Mouse (Mus musculus) A20 (cell line): ENCODE measurements around the gene Cuzd1.

Source experiments
- DNase-seq: peaks from one replicate; pipeline ENCODE4 v3.0.0-alpha.2; 2011; ENCODE audit warnings: low read depth, low spot score

Cuzd1 gene

DNA sequence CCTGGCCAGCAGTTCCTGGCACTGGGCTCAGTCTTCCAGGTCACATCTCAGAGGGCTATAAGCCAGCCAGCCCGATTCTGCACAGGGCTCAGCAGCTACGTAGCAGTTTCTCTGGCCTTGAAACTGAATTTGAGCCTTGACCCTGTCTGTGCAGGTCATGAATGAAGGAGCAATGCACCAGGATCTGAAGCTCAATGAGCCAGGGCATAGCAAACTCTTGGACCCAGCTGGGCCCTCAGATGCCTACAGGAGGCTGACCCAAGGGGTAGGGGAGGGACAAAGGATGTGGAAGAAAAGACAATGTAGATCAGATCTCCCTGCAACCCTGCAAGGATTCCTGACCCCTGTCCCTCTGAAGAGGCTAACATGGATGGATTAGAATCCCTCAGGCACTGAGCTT, at the start of gene Cuzd1:
TSS of gene Cuzd1 (minus strand) at position 101 of the 400 bp plus-strand sequence.
- DNase-seq: no peak

DNA sequence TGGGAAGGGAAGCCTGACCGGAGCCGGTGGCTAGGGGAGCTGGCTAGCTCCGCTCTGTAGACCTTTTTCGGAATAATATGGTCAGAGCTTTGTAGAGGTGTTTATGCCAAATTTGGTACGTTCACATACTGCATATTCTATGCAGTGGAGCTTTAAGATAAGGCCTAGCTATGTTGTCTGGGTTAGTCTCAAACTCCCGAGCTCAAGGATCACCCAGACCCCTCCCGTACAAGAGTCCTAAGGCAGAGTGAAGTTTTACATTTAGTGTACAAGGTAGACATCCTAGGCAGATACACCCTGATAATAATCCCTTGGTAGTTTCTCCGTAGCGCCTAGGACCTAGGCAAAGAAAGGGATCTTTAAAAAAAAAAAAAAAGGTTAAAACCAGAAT, 49.4 kb upstream of the Cuzd1 start:
- DNase-seq: no peak

DNA sequence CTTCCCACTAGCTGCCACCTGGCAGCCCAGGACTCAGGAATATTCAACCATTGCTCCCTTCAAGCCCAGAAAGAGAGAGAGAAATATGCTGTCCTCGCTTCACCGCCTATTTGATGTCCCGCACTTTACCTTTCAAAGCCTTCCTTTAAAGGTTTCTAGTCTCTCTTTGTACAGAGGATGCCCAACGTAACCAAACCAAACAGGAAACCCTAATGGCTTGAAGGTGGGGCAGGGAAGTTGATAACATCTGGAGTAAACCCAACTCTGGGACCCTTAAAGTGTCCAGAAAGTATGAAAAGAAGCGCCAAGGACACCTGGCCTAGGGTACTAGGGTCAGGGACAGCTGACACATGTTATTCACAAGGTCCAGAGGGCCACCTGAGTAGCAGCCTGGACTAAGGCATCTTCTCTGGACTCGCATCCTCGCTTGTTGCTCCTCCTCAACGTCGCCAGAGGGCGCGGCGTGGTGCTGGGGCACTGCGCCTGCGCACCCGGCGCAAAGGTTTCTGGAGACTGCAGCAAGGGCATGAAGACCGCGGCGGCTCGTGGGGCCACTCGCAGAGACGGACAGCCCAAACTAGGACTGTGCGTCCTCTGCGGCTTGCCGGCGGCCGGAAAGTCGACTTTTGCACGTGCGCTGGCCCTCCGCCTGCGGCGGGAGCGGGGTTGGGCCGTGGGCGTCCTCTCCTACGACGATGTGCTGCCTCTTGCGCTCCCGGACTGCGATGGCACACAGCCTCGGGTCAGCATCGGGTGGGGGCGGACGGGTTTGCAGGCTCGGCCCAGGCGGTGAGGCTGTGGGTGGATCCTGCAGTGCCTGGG, 48.8 kb upstream of the Cuzd1 start, which contains the start of gene Pstk:
TSS of gene Pstk (plus strand) at position 494 of the 822 bp plus-strand sequence.
- DNase-seq: peak; percentile 93

DNA sequence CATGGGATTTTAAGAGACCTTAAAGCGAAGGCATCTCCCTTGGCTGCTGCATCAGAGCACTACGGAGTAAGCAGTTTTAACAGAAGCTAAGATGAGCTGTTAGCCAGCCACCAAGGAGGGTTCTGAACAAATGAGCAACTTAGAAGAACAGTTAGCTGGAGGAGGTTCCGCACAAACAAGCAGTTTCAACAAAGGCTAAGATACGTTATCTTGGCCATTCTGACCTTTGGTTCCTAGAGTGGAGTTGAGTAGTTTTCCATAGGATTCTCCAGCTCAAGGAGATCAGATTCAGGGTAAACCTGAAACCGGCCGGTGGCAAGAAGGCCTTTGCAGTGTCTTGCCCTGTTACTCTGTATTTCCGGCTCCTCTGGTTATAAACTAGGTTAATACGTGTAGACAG, 42.0 kb upstream of the Cuzd1 start:
- no peak for DNase-seq

DNA sequence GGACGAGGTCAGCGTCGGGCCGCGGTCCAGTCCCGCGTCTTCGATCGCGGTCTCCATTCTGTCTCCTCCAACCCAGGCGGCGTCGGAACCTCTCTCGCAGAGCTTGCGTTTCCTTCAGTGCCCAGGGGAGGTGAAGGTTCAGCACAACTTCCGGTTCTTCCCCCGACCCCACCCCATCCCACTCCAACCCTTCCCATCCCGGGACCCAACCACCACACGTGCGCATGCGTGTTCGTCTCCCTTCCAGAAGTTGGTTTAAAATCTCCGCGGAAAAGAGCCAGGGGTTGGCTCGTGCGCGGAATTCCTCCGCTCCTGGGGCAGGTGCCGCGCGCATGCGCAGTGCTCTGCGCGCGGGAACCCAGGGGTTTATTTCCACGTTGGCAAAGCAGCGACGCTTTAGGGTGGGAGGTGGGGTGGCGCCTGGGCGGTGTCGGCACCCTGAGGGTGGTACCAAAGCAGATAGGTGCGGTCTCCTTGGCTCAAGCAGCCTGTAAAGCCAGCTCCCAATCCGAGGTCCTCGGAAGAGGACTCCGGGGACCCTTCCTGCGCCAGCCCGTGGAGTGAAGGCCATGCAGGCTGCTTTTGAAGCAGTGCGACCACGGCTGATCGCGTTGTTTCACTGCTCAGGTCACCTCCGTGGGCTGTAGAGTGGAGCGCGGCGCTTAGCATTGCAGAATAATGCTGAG, 40.7 kb upstream of the Cuzd1 start, which contains the start of gene 2310057M21Rik:
TSS of gene 2310057M21Rik (minus strand) at position 145 of the 686 bp plus-strand sequence.
- peak; percentile 95 for DNase-seq

DNA sequence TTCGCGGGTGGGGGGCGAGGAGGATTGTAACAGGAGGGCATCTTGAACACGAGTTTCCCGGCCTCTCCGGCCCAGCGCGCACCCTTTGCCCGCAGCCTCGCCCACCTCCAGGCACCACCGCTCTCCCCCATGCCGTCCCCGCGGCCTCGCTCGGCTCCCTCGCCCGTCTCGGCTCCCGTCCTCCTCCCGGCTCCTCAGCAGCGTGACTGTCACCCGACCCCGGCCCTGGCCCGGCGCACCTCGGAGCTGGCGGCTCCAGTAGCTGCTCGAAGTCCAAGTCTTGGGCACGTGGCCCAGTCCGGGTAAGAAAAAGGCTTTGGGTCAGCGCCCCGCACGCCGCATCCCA, 40.1 kb upstream of the Cuzd1 start:
- DNase-seq: no peak

DNA sequence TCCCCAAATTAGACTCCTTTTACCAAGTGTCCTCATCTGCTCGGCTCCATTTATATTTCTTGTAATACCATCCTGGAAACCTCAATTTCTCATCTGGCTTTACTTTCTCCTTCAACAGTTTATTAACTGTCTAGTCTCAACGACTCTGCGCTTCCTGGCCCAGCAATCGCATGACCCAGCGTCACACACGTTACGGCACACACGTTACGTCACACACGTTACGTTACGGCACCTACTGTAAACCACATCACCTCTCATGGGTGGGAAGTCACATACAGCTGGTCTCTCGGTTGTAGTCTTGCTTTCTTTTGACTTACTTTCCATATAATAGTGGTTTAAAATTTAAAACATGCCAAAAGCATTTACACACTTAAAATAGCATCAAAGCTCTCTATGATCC, 34.0 kb upstream of the Cuzd1 start:
- DNase-seq: no peak

DNA sequence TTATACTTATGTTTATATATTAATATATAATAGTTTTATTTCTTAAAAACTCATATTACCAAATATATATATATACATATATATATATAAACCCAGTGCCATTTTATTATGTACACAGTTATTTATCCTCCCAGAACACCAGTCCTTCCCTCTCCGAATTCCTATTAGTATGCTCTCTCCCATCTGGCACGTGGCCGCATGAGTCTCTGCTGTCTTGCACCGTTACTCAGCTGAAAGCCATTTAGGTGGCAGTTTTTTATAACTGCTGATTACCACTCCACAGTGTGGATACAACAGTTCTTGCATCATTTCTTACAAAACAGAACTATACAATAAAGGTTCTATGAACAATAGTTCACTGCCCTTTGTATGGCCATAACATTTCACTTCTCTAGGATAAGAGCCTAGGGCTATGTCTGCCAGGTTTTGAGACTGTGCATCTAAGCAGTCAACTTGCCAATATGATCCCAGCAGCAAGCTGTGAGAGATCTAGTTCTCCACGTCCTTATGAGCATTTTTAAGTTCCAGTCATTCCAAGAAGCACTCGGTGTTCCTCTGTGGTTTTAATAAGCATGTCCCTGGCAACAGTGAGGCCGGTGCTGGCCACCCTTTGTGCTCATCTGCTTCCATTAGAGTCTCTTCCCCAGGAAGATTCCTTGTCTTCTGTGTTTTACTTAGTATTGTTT, 23.9 kb upstream of the Cuzd1 start:
- DNase-seq: no peak

DNA sequence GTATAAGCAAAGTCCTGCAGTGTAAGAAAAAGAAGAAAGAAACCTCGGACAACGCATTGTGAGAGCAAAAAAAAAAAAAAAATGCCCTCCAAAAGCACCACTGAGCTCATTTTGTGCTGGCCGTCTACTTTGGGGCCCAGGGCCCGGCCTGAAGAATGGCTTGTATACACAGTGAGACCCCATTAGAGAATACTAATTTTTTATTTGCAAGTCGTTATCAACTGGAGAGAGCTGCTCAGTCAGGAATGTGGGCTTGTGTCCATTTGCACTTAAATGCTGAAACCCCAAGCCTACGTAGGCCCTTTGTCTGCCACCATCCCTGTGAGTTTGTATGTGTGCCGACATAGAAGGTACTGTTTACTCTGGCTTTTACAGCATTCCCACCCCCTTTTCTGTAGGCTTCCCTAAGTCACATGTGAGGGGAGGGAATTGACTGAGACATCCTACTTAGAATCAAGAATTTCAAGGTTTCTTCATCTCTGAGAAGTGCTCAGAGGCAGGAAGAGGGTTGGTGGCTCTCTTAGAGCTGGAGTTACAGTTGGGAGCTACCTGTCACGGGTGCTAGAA, 15.5 kb upstream of the Cuzd1 start:
- DNase-seq: no peak

DNA sequence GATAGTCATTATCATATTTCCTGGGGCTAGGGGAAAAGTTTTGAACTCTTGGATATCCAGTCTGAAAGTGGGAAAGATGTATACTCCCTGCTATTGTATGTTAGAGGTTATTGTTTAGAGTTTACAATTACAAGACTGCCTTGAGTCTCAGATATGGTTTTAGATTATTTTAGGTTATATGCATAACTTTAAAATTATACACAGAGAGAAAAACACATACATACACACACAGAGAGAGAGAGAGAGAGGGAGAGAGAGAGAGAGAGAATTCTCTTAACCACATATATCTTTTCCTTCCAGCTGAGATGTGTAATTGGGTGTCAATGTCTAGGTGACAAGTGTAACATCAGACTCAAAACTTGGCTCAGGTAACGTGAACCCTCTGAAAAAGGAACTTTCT, 11.5 kb upstream of the Cuzd1 start, which contains the start of gene Fam24a:
TSS of gene Fam24a (plus strand) at position 301 of the 400 bp plus-strand sequence.
- no peak for DNase-seq

DNA sequence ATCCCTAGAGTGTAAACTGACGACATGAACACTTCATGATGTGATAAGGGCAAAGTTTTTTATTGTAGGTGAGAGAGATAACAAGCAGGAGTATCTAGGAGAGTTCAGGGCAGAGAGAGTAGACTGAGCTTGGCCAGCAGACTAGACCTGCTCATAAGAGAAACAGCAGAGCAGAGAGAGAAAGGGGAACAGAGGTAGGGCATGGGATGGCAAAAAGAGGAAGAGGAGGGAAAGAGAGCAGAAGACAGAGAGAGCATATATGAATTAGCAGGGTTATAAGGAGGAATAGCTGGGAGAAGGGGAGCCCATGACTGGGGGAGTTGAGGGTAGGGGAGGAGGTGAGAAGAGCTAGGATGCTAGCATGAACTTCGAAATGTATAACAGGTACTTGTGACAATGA, 9.6 kb upstream of the Cuzd1 start:
- DNase-seq: peak; percentile 25

DNA sequence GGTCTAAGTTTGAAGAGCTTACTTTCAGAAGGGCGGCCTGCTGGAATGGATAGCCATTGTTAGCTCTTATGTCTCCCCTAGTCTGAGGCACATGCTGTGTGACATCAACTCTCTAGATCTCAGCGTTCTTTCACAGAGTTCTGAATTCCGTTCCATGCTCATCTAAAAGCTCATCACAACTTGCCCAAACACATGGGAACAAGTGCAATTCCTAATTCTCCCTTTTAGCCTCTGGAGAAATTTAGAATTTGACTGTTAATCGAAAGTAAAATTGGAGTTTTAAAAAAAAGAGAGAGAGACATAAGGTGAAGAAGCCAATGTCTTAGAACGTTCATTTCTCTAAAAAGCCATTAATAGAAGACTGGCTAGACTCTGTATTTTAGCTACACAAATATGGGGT, 7.3 kb upstream of the Cuzd1 start, which contains the start of gene Fam24b:
TSS of gene Fam24b (minus strand) at position 101 of the 400 bp plus-strand sequence.
- no peak for DNase-seq

DNA sequence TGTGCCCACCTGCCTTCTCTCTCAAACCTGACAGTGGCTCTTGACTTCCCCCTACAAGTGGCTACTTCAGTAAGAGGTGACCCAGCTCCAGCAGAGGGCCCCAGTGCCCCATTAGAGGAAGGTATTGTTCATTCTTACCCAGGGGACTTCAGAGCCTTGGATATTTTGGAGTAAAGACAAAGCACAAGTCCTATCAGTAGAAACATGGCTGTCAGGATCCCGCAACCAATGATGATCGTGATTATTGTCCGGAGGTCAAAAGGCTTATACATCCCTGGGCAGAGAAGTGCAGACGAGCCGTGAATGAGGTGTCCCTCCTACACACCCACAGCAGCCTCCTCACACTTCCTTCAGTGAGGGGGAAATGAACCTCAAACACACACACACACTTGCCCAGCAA, 5.0 kb upstream of the Cuzd1 start:
- peak; percentile 29 for DNase-seq

DNA sequence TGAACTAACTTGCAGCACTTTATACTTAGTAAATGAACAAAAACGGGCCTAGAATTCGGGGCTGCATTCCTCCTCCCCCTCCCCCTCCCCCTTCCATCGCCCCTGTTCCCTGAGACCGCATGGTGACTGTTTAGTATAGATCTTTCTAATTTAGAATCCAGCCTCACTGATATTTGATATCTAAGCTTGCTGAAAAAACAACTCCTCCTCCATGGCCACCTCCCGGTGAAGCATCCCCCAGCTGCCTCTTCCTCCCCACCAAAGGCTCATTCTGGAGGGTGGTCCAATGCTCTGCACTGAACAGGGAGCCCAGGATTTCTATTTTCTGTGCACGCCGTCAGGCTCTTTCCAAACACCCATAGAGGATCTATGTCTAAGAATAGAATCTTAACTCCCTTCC, 3.8 kb downstream of the Cuzd1 start:
- DNase-seq: no peak

DNA sequence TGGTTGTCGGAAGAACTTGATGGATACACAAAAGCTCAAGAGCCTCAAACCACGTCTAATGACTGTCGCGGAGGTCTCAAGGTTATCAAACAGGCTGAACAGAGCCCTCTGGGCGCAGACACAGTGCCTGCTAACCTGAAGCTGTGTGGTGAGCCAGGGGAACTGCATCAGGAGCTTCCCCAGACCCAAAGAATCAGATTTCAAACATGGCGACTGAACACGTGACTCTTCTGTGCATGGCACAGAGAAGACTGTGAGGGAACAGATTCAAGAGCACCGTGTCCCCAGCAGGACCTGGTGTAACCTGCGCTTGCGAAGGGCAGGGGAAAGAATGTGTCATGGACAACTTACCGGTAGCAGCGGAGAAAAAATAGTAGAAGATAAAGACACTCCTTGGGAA, 4.5 kb downstream of the Cuzd1 start:
- DNase-seq: no peak

DNA sequence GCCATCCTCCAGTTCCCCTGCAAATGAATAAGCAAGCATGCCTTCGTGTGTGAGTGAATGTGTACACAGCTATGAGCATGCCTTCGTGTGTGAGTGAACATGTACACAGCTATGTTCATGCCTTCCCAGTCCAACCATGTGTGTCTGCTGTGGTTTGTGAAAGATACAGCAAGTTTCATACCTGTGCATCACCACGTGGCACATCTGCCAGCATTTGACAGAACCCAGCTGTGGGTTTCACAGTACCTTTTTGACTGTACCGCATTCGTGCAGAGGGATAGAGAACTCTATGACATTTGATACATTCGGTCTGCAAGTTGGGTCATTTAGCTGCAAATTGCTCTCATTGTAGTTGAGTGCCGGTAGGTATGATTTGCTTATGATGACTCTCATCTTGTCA, 7.6 kb downstream of the Cuzd1 start:
- DNase-seq: no peak

DNA sequence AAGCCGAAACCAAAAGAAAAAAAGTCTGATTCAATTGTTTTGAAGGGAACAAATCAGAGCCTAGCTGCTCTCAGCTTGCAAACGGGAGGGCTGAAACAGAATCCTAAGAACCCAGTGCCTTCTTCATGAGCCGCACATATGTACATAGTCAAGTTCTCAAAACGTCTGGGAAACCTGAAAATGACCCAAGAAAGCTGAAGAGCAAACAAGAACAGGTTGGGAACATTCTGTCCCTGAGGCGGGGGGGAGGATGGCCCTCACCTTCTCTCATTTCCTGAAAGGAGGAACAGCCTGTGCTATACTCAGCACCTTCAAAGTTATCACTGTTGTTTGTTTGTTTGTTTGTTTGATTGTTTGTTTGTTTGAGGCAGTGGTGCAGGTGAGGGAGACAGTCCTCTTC, 15.4 kb downstream of the Cuzd1 start:
- DNase-seq: no peak

DNA sequence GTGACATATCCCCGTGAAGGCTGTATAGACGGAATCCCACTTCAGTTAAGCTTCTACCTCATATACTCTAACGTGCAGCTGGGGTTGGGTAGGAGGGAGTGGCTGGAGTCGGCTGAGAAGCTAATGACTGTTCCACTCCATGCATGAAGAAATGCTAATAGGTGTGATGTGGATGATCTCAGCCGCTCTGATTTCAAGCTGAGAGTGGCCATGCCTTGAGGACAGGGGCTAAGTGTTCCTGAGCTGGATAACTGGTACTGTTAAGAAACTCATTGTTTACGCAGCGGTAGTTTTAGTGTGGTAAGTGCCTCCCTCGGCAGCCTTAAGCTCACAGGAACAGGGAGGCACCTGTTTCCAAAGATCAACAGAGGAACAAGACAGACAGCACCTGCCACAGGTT, 18.8 kb downstream of the Cuzd1 start:
- no peak for DNase-seq

DNA sequence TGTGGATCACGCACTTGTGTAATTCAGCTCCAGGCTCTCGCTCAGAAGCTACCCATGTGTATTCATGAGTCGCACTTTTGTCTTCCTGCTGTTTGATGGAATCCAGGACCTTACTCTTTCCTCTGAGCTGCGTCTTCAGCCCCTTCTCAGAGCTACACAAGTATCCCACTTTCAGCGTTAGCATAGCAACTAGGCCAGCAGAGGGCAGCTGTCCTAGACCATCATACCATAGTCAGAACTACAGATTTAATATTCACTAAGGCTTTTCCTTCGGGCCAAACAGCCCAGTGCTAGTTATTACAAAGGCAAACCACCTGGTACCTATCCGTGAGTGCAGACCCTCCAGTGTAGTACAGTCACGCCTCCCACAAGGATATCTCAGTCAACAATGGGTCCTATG, 24.9 kb downstream of the Cuzd1 start:
- peak; percentile 8 for DNase-seq

DNA sequence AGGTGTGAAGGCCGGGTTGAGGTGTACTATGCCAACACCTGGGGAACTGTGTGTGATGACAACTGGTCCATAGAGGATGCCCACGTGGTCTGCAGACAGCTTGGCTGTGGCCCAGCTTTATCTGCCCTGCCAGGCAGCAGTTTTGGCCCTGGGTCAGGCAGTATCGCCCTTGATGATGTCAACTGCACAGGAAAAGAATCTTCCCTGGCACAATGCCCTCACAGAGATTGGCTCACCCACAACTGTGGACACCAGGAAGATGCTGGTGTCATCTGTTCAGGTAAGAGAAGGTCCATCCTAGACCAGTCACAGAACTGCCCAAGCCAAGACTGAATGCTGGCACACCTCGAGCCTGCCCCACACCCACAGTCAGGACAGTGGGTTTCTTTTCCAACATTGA, 56.2 kb downstream of the Cuzd1 start:
- DNase-seq: no peak

DNA sequence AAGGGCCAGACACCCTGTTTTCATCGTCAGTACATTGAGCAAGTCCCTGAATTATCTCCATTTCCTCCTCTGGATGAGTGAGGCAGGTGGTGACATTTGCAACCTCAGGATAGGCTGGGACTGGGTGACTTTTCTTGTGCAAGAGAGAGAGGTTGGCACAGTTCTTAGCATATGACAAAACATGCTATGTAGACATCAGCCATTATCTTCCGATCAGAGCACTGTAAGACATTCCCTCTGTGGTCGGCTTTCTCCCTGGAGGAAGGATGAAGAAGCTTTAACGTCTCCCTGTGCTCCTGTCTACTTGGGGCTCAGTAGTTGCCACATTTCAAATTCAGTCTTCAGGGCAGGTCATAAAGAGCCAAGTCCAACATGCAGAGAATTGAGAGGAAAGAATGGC, 57.8 kb downstream of the Cuzd1 start:
- no peak for DNase-seq

DNA sequence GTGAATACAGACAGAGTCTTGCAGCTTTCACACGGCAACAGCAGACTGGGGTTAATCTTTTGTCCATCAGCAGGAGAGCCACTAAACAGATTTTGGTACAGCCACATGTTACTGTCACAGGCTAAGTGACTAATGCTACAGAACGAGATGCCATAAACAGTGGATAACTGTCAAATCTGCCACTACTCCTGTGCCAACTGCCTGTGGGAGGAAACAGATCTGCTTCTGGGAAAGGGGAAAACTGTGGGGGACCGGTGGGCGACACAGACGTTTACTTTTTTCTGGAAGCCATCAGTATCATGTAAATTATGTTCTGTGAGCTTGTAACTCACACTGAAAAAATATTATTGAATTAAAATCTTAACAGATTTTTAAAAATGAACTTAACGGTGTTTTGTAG, 61.1 kb downstream of the Cuzd1 start:
- no peak for DNase-seq
